Mouse (Mus musculus): ENCODE results near the gene Plppr3. TPM values are rescaled to one million over a fixed set of nuclear protein-coding genes. Genes with fewer than 3 reads are reported as not detected.

Plppr3 gene
- polyA plus RNA-seq, 1 experiment from 2014 or later = 6.2 TPM

- Histone ChIP-seq H3K36me3 (ENCODE audit: control insufficient read depth, insufficient read depth) (no peaks in the 10 kb centered on the region; the same call in 1 of the 2 replicates), H3K9ac (ENCODE audit: low read depth, low read length) (no peak overlapping the region), H3K27ac (ENCODE audit: low read depth, low read length) (no peak overlapping the region), H3K9me3 (ENCODE audit: control insufficient read depth) (no peaks in the 10 kb centered on the region), H3K4me1 (replicated peaks; ENCODE audit: control insufficient read depth, insufficient read depth, low read length) (peaks cover 8% of the 10 kb centered on the region; the same call in 1 of the 2 replicates), H3K4me2 (replicated peaks; ENCODE audit: low read depth) (no peak overlapping the region), H3K27me3 (replicated peaks; ENCODE audit: control insufficient read depth, insufficient read depth, low read length) (no peaks in the 10 kb centered on the region), H3K4me3 (ENCODE audit: low read depth, low read length) (no peak overlapping the region)
- peak; percentile 99 for TF ChIP-seq CTCF (IDR thresholded peaks at IDR 0.05; ENCODE audit: low read depth)
- 30% methylated on average over 15 of the region's 15 CpGs for WGBS
- no peak; the same call in 1 of the 2 replicates for ATAC-seq
Measured at GRCm38 (mm10) chr10:79811736-79812637, 62.4 kb downstream of the Plppr3 start.

Small RNA genes within 50 kb of the gene (microRNA-seq; reads per million reads assigned to microRNA genes)
- gene Mir6910 = not detected

Other genes with a start within 250 kb of the Plppr3 start
- gene Shc2, start 236.7 kb downstream of the Plppr3 start, polyA plus RNA-seq (2015; fragmentation: Nextera tagmentation; extraction: Ambion mirVana) = 1.9 and 2.2 TPM in 2 replicates
- not detected in 2 replicates for gene Odf3l2, start 228.9 kb downstream of the Plppr3 start, polyA plus RNA-seq (2015; fragmentation: Nextera tagmentation; extraction: Ambion mirVana)
- gene Madcam1, start 210.1 kb downstream of the Plppr3 start, polyA plus RNA-seq (2015; fragmentation: Nextera tagmentation; extraction: Ambion mirVana) = 15.6 and 16.9 TPM in 2 replicates
- gene Tpgs1, start 205.3 kb downstream of the Plppr3 start, polyA plus RNA-seq (2015; fragmentation: Nextera tagmentation; extraction: Ambion mirVana) = 47.6 and 48.5 TPM in 2 replicates
- 88.0 and 89.6 TPM in 2 replicates for gene Cdc34, start 192.4 kb downstream of the Plppr3 start, polyA plus RNA-seq (2015; fragmentation: Nextera tagmentation; extraction: Ambion mirVana)
- 0.16 and 0.26 TPM in 2 replicates for gene Gzmm, start 185.6 kb downstream of the Plppr3 start, polyA plus RNA-seq (2015; fragmentation: Nextera tagmentation; extraction: Ambion mirVana)
- 888 and 937 TPM in 2 replicates for gene Bsg, start 170.1 kb downstream of the Plppr3 start, polyA plus RNA-seq (2015; fragmentation: Nextera tagmentation; extraction: Ambion mirVana)
- gene Hcn2, start 158.0 kb downstream of the Plppr3 start, polyA plus RNA-seq (2015; fragmentation: Nextera tagmentation; extraction: Ambion mirVana) = 0.38 and 0.43 TPM in 2 replicates
- 18.7 and 20.1 TPM in 2 replicates for gene Polrmt, start 128.1 kb downstream of the Plppr3 start, polyA plus RNA-seq (2015; fragmentation: Nextera tagmentation; extraction: Ambion mirVana)
- 0.13 TPM in 1 of 2 replicates, not detected in the other for gene Fgf22, start 119.6 kb downstream of the Plppr3 start, polyA plus RNA-seq (2015; fragmentation: Nextera tagmentation; extraction: Ambion mirVana)
- gene Rnf126, start 107.7 kb downstream of the Plppr3 start, polyA plus RNA-seq (2015; fragmentation: Nextera tagmentation; extraction: Ambion mirVana) = 41.2 and 43.5 TPM in 2 replicates
- 7.3 and 8.9 TPM in 2 replicates for gene Fstl3, start 97.4 kb downstream of the Plppr3 start, polyA plus RNA-seq (2015; fragmentation: Nextera tagmentation; extraction: Ambion mirVana)
- 0.07 TPM in 1 of 2 replicates, not detected in the other for gene Prss57, start 83.7 kb downstream of the Plppr3 start, polyA plus RNA-seq (2015; fragmentation: Nextera tagmentation; extraction: Ambion mirVana)
- gene Palm, start 81.1 kb downstream of the Plppr3 start, polyA plus RNA-seq (2015; fragmentation: Nextera tagmentation; extraction: Ambion mirVana) = 19.9 and 21.1 TPM in 2 replicates
- gene Misp, start 53.6 kb downstream of the Plppr3 start, polyA plus RNA-seq (2015; fragmentation: Nextera tagmentation; extraction: Ambion mirVana) = 254 and 255 TPM in 2 replicates
- 86.9 and 92.2 TPM in 2 replicates for gene Ptbp1, start 20.2 kb downstream of the Plppr3 start, polyA plus RNA-seq (2015; fragmentation: Nextera tagmentation; extraction: Ambion mirVana)
- 1.1 TPM in 2 replicates for gene Prtn3, start 158 bp downstream of the Plppr3 start, polyA plus RNA-seq (2015; fragmentation: Nextera tagmentation; extraction: Ambion mirVana)
- not detected in 2 replicates for gene Elane, start 11.6 kb upstream of the Plppr3 start, polyA plus RNA-seq (2015; fragmentation: Nextera tagmentation; extraction: Ambion mirVana)
- not detected in 2 replicates for gene Cfd, start 16.2 kb upstream of the Plppr3 start, polyA plus RNA-seq (2015; fragmentation: Nextera tagmentation; extraction: Ambion mirVana)
- gene Med16, start 34.3 kb upstream of the Plppr3 start, polyA plus RNA-seq (2015; fragmentation: Nextera tagmentation; extraction: Ambion mirVana) = 17.0 and 17.8 TPM in 2 replicates
- gene Gm26602, start 36.2 kb upstream of the Plppr3 start, polyA plus RNA-seq (2015; fragmentation: Nextera tagmentation; extraction: Ambion mirVana) = 2.9 and 17.9 TPM in 2 replicates
- 0.21 and 0.47 TPM in 2 replicates for gene Kiss1r, start 42.3 kb upstream of the Plppr3 start, polyA plus RNA-seq (2015; fragmentation: Nextera tagmentation; extraction: Ambion mirVana)
- gene R3hdm4, start 46.6 kb upstream of the Plppr3 start, polyA plus RNA-seq (2015; fragmentation: Nextera tagmentation; extraction: Ambion mirVana) = 62.0 and 62.8 TPM in 2 replicates
- 8.7 and 13.2 TPM in 2 replicates for gene Arid3a, start 52.4 kb upstream of the Plppr3 start, polyA plus RNA-seq (2015; fragmentation: Nextera tagmentation; extraction: Ambion mirVana)
- 41.9 and 44.0 TPM in 2 replicates for gene Wdr18, start 85.5 kb upstream of the Plppr3 start, polyA plus RNA-seq (2015; fragmentation: Nextera tagmentation; extraction: Ambion mirVana)
- gene Grin3b, start 96.1 kb upstream of the Plppr3 start, polyA plus RNA-seq (2015; fragmentation: Nextera tagmentation; extraction: Ambion mirVana) = 0.08 and 0.17 TPM in 2 replicates
- gene Tmem259, start 109.7 kb upstream of the Plppr3 start, polyA plus RNA-seq (2015; fragmentation: Nextera tagmentation; extraction: Ambion mirVana) = 24.7 and 25.3 TPM in 2 replicates
- 109 and 117 TPM in 2 replicates for gene Cnn2, start 114.0 kb upstream of the Plppr3 start, polyA plus RNA-seq (2015; fragmentation: Nextera tagmentation; extraction: Ambion mirVana)
- 2.2 and 2.5 TPM in 2 replicates for gene Abca7, start 121.9 kb upstream of the Plppr3 start, polyA plus RNA-seq (2015; fragmentation: Nextera tagmentation; extraction: Ambion mirVana)
- 1.2 and 1.3 TPM in 2 replicates for gene Arhgap45, start 142.0 kb upstream of the Plppr3 start, polyA plus RNA-seq (2015; fragmentation: Nextera tagmentation; extraction: Ambion mirVana)
- 90.0 and 98.5 TPM in 2 replicates for gene Polr2e, start 165.2 kb upstream of the Plppr3 start, polyA plus RNA-seq (2015; fragmentation: Nextera tagmentation; extraction: Ambion mirVana)
- gene Gpx4, start 172.5 kb upstream of the Plppr3 start, polyA plus RNA-seq (2015; fragmentation: Nextera tagmentation; extraction: Ambion mirVana) = 1,519 and 1,523 TPM in 2 replicates
- gene Sbno2, start 230.9 kb upstream of the Plppr3 start, polyA plus RNA-seq (2015; fragmentation: Nextera tagmentation; extraction: Ambion mirVana) = 9.8 and 11.1 TPM in 2 replicates
- 11.7 and 12.4 TPM in 2 replicates for gene Stk11, start 241.2 kb upstream of the Plppr3 start, polyA plus RNA-seq (2015; fragmentation: Nextera tagmentation; extraction: Ambion mirVana)

Measured in intestine, postnatal 0 days (tissue).